In the genomic region with DNA sequence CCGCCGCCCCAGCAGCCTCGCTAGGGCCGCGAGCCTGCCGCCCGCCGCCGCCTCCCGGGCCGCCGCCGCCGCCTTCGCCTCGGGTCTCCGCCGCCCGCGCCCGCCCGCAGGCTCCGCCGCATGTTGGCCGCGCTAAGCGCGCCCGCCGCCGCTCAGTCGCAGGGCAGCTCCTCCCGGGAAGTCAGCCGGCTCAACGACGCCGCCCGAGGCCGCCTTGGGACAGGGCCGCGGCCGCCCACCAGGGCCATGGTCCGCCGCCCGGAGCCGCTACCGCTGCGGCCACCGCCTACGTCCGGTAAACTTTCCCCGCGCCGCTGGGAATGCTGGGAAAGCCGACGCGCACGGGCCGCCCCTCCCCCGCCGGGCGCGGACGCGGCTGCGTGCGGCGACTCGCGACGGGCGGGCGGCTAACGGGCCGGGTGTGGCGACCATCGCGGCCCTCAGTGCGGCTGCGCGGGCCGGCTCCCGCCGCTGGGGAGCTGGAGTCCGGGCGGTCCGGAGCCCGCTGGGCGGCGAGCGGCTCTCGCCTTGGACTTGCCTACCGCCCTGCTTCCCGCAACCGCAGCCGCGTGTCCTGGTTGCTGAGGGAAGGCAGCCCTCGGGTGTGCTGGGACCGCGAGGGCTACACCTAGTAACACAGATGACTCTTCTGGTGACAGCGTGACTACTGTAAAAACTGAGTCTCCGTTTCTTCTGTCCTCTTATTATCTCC, we compare ENCODE assay signal across 8 mouse cellular contexts. TPM values are rescaled to one million over a fixed set of nuclear protein-coding genes. Genes with fewer than 3 reads are reported as not detected.
DNase-seq lines count a peak whose midpoint lies in the region; ATAC-seq and TF ChIP-seq lines count a peak whose summit lies in the region.

Gene Sav1, minus strand, starts transcription at position 217 of the 712 bp plus-strand sequence.

- peak; percentile 92 for ATAC-seq in forebrain, embryonic 11.5 days (replicated peaks; ENCODE audit: low FRiP score)
- peak; percentile 93 for ATAC-seq in heart, embryonic 15.5 days (replicated peaks; ENCODE audit: insufficient number of reproducible peaks, insufficient read depth, low FRiP score, low read depth)
- peak; percentile 95 for ATAC-seq in liver, embryonic 13.5 days (ENCODE audit: low read depth)
- ATAC-seq in stomach, embryonic 14.5 days (ENCODE audit: insufficient number of reproducible peaks, insufficient read depth, low FRiP score, low read depth), result peak; percentile 91

- peaks cover 15% of the 10 kb centered on the region for H3K79me2 ChIP-seq in CH12.LX (replicated peaks; ENCODE audit: control insufficient read depth, extremely low read depth, insufficient read depth, poor library complexity, severe bottlenecking)

- H3K4me2 ChIP-seq in CH12.LX (ENCODE audit: insufficient read depth, low read depth, poor library complexity, severe bottlenecking), result peak within 1 kb of the TSS; percentile 100; the same call in 1 of the 2 replicates
- H3K4me2 ChIP-seq in forebrain, embryonic 11.5 days (ENCODE audit: low read depth, low read length, severe bottlenecking), result peak within 1 kb of the TSS; percentile 60
- peak within 1 kb of the TSS; percentile 67 for H3K4me2 ChIP-seq in heart, embryonic 15.5 days
- peak within 1 kb of the TSS; percentile 81 for H3K4me2 ChIP-seq in liver, embryonic 13.5 days
- H3K4me2 ChIP-seq in stomach, embryonic 14.5 days (replicated peaks; ENCODE audit: low read depth, low read length), result peak within 1 kb of the TSS; percentile 68

- H3K9ac ChIP-seq in CH12.LX (ENCODE audit: insufficient read depth, low read depth), result peak within 1 kb of the TSS; percentile 88
- peak within 1 kb of the TSS; percentile 95 for H3K9ac ChIP-seq in forebrain, embryonic 11.5 days (ENCODE audit: low read length)
- H3K9ac ChIP-seq in heart, embryonic 15.5 days, result peak within 1 kb of the TSS; percentile 99
- peak within 1 kb of the TSS; percentile 97 for H3K9ac ChIP-seq in liver, embryonic 13.5 days
- peak within 1 kb of the TSS; percentile 92 for H3K9ac ChIP-seq in stomach, embryonic 14.5 days (replicated peaks; ENCODE audit: low read depth, low read length)

- H3K4me1 ChIP-seq in CH12.LX (ENCODE audit: control insufficient read depth in 1 of 2, insufficient read depth in 2 of 2), result peaks cover 0 to 23% of the 10 kb centered on the region in 2 experiments; a peak in 2 of 4 replicates
- H3K4me1 ChIP-seq in forebrain, embryonic 11.5 days (replicated peaks; ENCODE audit: control insufficient read depth, insufficient read depth, low read length), result no peaks in the 10 kb centered on the region
- H3K4me1 ChIP-seq in heart, embryonic 15.5 days (replicated peaks), result peaks cover 21% of the 10 kb centered on the region
- H3K4me1 ChIP-seq in liver, embryonic 13.5 days (replicated peaks), result peaks cover 37% of the 10 kb centered on the region
- H3K4me1 ChIP-seq in stomach, embryonic 14.5 days (ENCODE audit: control insufficient read depth, insufficient read depth, low read length), result peaks cover 10% of the 10 kb centered on the region

- peak; percentile 63 for DNase-seq in CH12.LX (ENCODE audit: extremely low read depth)
- DNase-seq in c-Kit-positive CD71-positive TER-119-negative erythroid progenitor cells, embryonic 14.5 days (ENCODE audit: low read depth), result peak; percentile 68
- DNase-seq in forebrain, embryonic 11.5 days (ENCODE audit: low spot score), result peak; percentile 93
- DNase-seq in kidney, postnatal 25 days, result peak; percentile 89 to 94
- DNase-seq in liver, embryonic 13.5 days, result peak; percentile 89
- DNase-seq in natural killer cell, adult 2 months (ENCODE audit: low spot score in 2 of 2), result peak; percentile 64 to 72

- TF ChIP-seq EP300 in CH12.LX (IDR thresholded peaks at IDR 0.05; ENCODE audit: low read length), result no peak

- TF ChIP-seq RAD21 in CH12.LX (IDR thresholded peaks at IDR 0.05; ENCODE audit: low read depth, low read length), result no peak; the same call in none of the 2 replicates

- peak within 1 kb of the TSS; percentile 69 to 97 (median 85) for H3K4me3 ChIP-seq in CH12.LX (replicated peaks in 1 of 3; ENCODE audit: low read depth in 2 of 3, low read length in 2 of 3, poor library complexity in 1 of 3)
- peak within 1 kb of the TSS; percentile 89 for H3K4me3 ChIP-seq in forebrain, embryonic 11.5 days (ENCODE audit: low read depth, low read length)
- peak within 1 kb of the TSS; percentile 94 for H3K4me3 ChIP-seq in heart, embryonic 15.5 days
- H3K4me3 ChIP-seq in liver, embryonic 13.5 days (replicated peaks), result peak within 1 kb of the TSS; percentile 92
- H3K4me3 ChIP-seq in stomach, embryonic 14.5 days (ENCODE audit: low read depth, low read length), result peak within 1 kb of the TSS; percentile 79

- under 1% methylated on average over 70 of the region's 102 CpGs for WGBS in forebrain, embryonic 11.5 days
- under 1% methylated on average over 93 of the region's 102 CpGs for WGBS in heart, embryonic 15.5 days
- under 1% methylated on average over 102 of the region's 102 CpGs for WGBS in liver, embryonic 13.5 days (ENCODE audit: insufficient replicate concordance)
- WGBS in stomach, embryonic 14.5 days, result under 1% methylated on average over 89 of the region's 102 CpGs

- dilution Hi-C loops in CH12.LX (cut with MboI; ENCODE audit: extremely low pct_ligation_motif_present, extremely low pct_unique_long_range_greater_than_20kb, low sequenced_read_pairs), result no loop called here

- peaks cover 21 to 25% of the 10 kb centered on the region in 2 experiments for H3K36me3 ChIP-seq in CH12.LX (replicated peaks in 1 of 2; ENCODE audit: control insufficient read depth in 1 of 2, insufficient read depth in 1 of 2, low read length in 1 of 2)
- H3K36me3 ChIP-seq in forebrain, embryonic 11.5 days (ENCODE audit: control insufficient read depth, insufficient read depth, low read length), result no peaks in the 10 kb centered on the region; the same call in 1 of the 2 replicates
- peaks cover 20% of the 10 kb centered on the region for H3K36me3 ChIP-seq in heart, embryonic 15.5 days
- peaks cover 25% of the 10 kb centered on the region for H3K36me3 ChIP-seq in liver, embryonic 13.5 days
- peaks cover 17% of the 10 kb centered on the region for H3K36me3 ChIP-seq in stomach, embryonic 14.5 days (ENCODE audit: control insufficient read depth, insufficient read depth, low read length)

- H3K27ac ChIP-seq in CH12.LX (ENCODE audit: insufficient read depth, low read depth), result peak within 1 kb of the TSS; percentile 26
- H3K27ac ChIP-seq in forebrain, embryonic 11.5 days (ENCODE audit: low read depth, low read length), result peak within 1 kb of the TSS; percentile 70
- H3K27ac ChIP-seq in heart, embryonic 15.5 days, result peak within 1 kb of the TSS; percentile 93
- H3K27ac ChIP-seq in liver, embryonic 13.5 days, result peak within 1 kb of the TSS; percentile 90
- H3K27ac ChIP-seq in stomach, embryonic 14.5 days (ENCODE audit: low read length), result peak within 1 kb of the TSS; percentile 82

- no peaks in the 10 kb centered on the region for H3K9me3 ChIP-seq in CH12.LX (replicated peaks; ENCODE audit: low read length)
- H3K9me3 ChIP-seq in forebrain, embryonic 11.5 days (ENCODE audit: control insufficient read depth, low read length), result no peaks in the 10 kb centered on the region
- no peaks in the 10 kb centered on the region for H3K9me3 ChIP-seq in heart, embryonic 15.5 days (replicated peaks)
- no peaks in the 10 kb centered on the region for H3K9me3 ChIP-seq in liver, embryonic 13.5 days (replicated peaks)
- no peaks in the 10 kb centered on the region for H3K9me3 ChIP-seq in stomach, embryonic 14.5 days (ENCODE audit: control insufficient read depth, low read depth, low read length)

- no peak for TF ChIP-seq CTCF in CH12.LX (conservative IDR thresholded peaks at IDR 0.05 in 1 of 2, IDR thresholded peaks at IDR 0.05 in 1 of 2; ENCODE audit: low read depth in 2 of 2, low read length in 2 of 2)

- peak; percentile 95 for TF ChIP-seq POLR2A in CH12.LX (IDR thresholded peaks at IDR 0.05; ENCODE audit: low read depth, low read length)

- H3K27me3 ChIP-seq in CH12.LX (replicated peaks), result no peaks in the 10 kb centered on the region
- H3K27me3 ChIP-seq in forebrain, embryonic 11.5 days (ENCODE audit: control insufficient read depth, insufficient read depth, low read length), result no peaks in the 10 kb centered on the region
- H3K27me3 ChIP-seq in heart, embryonic 15.5 days, result no peaks in the 10 kb centered on the region
- H3K27me3 ChIP-seq in liver, embryonic 13.5 days, result no peaks in the 10 kb centered on the region
- H3K27me3 ChIP-seq in stomach, embryonic 14.5 days (ENCODE audit: control insufficient read depth, insufficient read depth, low read length), result no peaks in the 10 kb centered on the region

- in situ Hi-C loops in CH12.LX (cut with MboI; ENCODE audit: low pct_ligation_motif_present, low pct_unique_long_range_greater_than_20kb, low sequenced_read_pairs), result no loop called here

TF ChIP-seq in CH12.LX, 34 proteins besides CTCF, POLR2A, EP300 and RAD21 (continues in another document):
- TF ChIP-seq E2F4 (IDR thresholded peaks at IDR 0.05; ENCODE audit: insufficient replicate concordance, low read depth, low read length) (no peak), PAX5 (IDR thresholded peaks at IDR 0.05; ENCODE audit: low read length) (no peak), SMC3 (IDR thresholded peaks at IDR 0.05; ENCODE audit: low read depth, low read length) (no peak), NELFE (IDR thresholded peaks at IDR 0.05; ENCODE audit: low read depth, low read length) (peak; percentile 85), MAX (IDR thresholded peaks at IDR 0.05; ENCODE audit: low read length) (peak; percentile 80), GABPA (IDR thresholded peaks at IDR 0.05; ENCODE audit: insufficient replicate concordance, low read depth, low read length) (no peak), RCOR1 (conservative IDR thresholded peaks at IDR 0.05; ENCODE audit: low read depth, low read length) (peak; percentile 44; the same call in 1 of the 2 replicates), MYC (IDR thresholded peaks at IDR 0.05; ENCODE audit: low read depth, low read length) (0 out of 2 replicates have a peak, but pooled peaks have one; percentile 30), CHD2 (IDR thresholded peaks at IDR 0.05; ENCODE audit: low read length) (peak; percentile 60; the same call in 1 of the 2 replicates), UBTF (IDR thresholded peaks at IDR 0.05; ENCODE audit: low read depth, low read length) (peak; percentile 88), TBP (conservative IDR thresholded peaks at IDR 0.05; ENCODE audit: low read depth, low read length) (no peak), HCFC1 (IDR thresholded peaks at IDR 0.05; ENCODE audit: low read depth, low read length) (peak; percentile 61), IRF4 (IDR thresholded peaks at IDR 0.05; ENCODE audit: low read depth, low read length) (peak; percentile 8; the same call in 1 of the 2 replicates)

RNA-seq across cellular contexts. Expression of gene Sav1, which starts in this region (rescaled TPM):
- 13.3 and 13.7 TPM in 2 replicates for total RNA-seq in CH12.LX (2012; rRNA removed)
- 26.2 and 28.1 TPM in 2 replicates for total RNA-seq in CH12.LX (2014; rRNA removed)
- 31.7 and 34.4 TPM in 2 replicates for polyA plus RNA-seq in CH12.LX (2012; ENCODE audit: insufficient read length, low read depth)
- 9.7 and 10.2 TPM in 2 replicates for polyA plus RNA-seq in forebrain, embryonic 11.5 days (2014; fragmentation: Nextera tagmentation; extraction: Ambion mirVana)
- polyA plus RNA-seq in heart, embryonic 15.5 days (2015; fragmentation: Nextera tagmentation; extraction: Ambion mirVana), result 4.9 and 5.7 TPM in 2 replicates
- 4.1 and 4.5 TPM in 2 replicates for polyA plus RNA-seq in liver, embryonic 13.5 days (2015; fragmentation: Nextera tagmentation; extraction: Ambion mirVana)
- 3.2 and 4.4 TPM in 2 replicates for polyA plus RNA-seq in stomach, embryonic 14.5 days (2014; fragmentation: Nextera tagmentation; extraction: Ambion mirVana)

Comparison
In these comparisons a context has a peak if more than half of its experiments do, and no peak if none do; other contexts are left out.
1. Peak in every context shown above with its lines: DNase-seq, ATAC-seq, H3K4me3 ChIP-seq and H3K27ac ChIP-seq.
2. H3K27ac ChIP-seq: peak in every context shown above with its lines; median percentile 93 in heart, embryonic 15.5 days; 90 in liver, embryonic 13.5 days; 82 in stomach, embryonic 14.5 days; 70 in forebrain, embryonic 11.5 days; 26 in CH12.LX.